Mouse (Mus musculus) liver, embryonic 12.5 days (tissue): Measurements from ENCODE around the gene Frg2f1. TPM values are rescaled to one million over a fixed set of nuclear protein-coding genes. Genes with fewer than 3 reads are reported as not detected.
A peak's percentile ranks its signal among the peaks of the same experiment; 100 is the strongest.

Experiments
- ATAC-seq: fragments of 200-750 bp; cut with Nextera tagmentation; 2 replicates; pipeline ENCODE4 v1.8.0; 2017; ENCODE audit warnings: moderate number of reproducible peaks, mild to moderate bottlenecking, moderate library complexity
- H3K27ac ChIP-seq: fragments of 300-500 bp; sonication (generic); 2 replicates; pipeline ENCODE4 v1.5.1; 2016; ENCODE audit warnings: mild to moderate bottlenecking
- H3K27me3 ChIP-seq: fragments of 300-500 bp; sonication (generic); replicated peaks from 2 replicates; pipeline ENCODE4 v1.6.1; 2016; ENCODE audit warnings: mild to moderate bottlenecking, moderate library complexity
- H3K36me3 ChIP-seq: fragments of 300-500 bp; sonication (generic); 2 replicates; pipeline ENCODE4 v1.6.1; 2016; ENCODE audit warnings: mild to moderate bottlenecking, moderate library complexity
- H3K4me1 ChIP-seq: fragments of 300-500 bp; sonication (generic); 2 replicates; pipeline ENCODE4 v1.6.1; 2016
- H3K4me2 ChIP-seq: fragments of 300-500 bp; sonication (generic); 2 replicates; pipeline ENCODE4 v1.6.1; 2016; ENCODE audit warnings: mild to moderate bottlenecking, moderate library complexity
- H3K4me3 ChIP-seq: fragments of 300-500 bp; sonication (generic); 2 replicates; pipeline ENCODE4 v1.5.1; 2016; ENCODE audit warnings: mild to moderate bottlenecking, moderate library complexity
- H3K9ac ChIP-seq: fragments of 300-500 bp; sonication (generic); 2 replicates; pipeline ENCODE4 v1.6.1; 2016; ENCODE audit warnings: mild to moderate bottlenecking, moderate library complexity
- H3K9me3 ChIP-seq: fragments of 300-500 bp; sonication (generic); replicated peaks from 2 replicates; pipeline ENCODE4 v1.6.1; 2016; ENCODE audit warnings: mild to moderate bottlenecking, moderate library complexity
- WGBS: fragments of 180-500 bp; shearing (Covaris S2); methylation state at CpG from one replicate; pipeline ENCODE4 v1.1.7; 2016; ENCODE audit not compliant: insufficient replicate concordance; 5-methylcytosine and 5-hydroxymethylcytosine counted together
- polyA plus RNA-seq: library from polyadenylated mRNA; unstranded; fragments of >200 nt; fragmentation: Nextera tagmentation; extraction: Ambion mirVana; gene quantifications from 2 replicates; pipeline ENCODE4 v1.2.1, GENCODE M21; 2016

Frg2f1 gene
- polyA plus RNA-seq, result 1.1 and 1.2 TPM in 2 replicates

- Histone ChIP-seq H3K4me2 (peak within 1 kb of the TSS; percentile 93), H3K27me3 (no peaks in the 10 kb centered on the region), H3K27ac (peak within 1 kb of the TSS; percentile 92), H3K4me1 (peaks cover 29% of the 10 kb centered on the region), H3K4me3 (peak within 1 kb of the TSS; percentile 98), H3K36me3 (no peaks in the 10 kb centered on the region), H3K9me3 (no peaks in the 10 kb centered on the region), H3K9ac (peak within 1 kb of the TSS; percentile 95)
- WGBS, result 1% methylated on average over 74 of the region's 85 CpGs
- peak; percentile 93 for ATAC-seq
Observed at GRCm38 (mm10) chr4:119539031-119539824, at the start of gene Frg2f1. Gene Frg2f1 (minus strand): TSS chr4:119539529.

- no peak for ATAC-seq
Observed at GRCm38 (mm10) chr4:119588037-119588436, 48.7 kb upstream of the Frg2f1 start.

GRCm38 (mm10) chr4:119575459-119575858, 36.1 kb upstream of the Frg2f1 start:
- H3K4me2 ChIP-seq, result no peak overlapping the region
- no peaks in the 10 kb centered on the region for H3K9me3 ChIP-seq
- H3K4me3 ChIP-seq, result no peak overlapping the region
- H3K9ac ChIP-seq, result no peak overlapping the region
- no peaks in the 10 kb centered on the region for H3K4me1 ChIP-seq
- 91% methylated on average over 3 of the region's 3 CpGs for WGBS
- H3K27ac ChIP-seq, result no peak overlapping the region
- no peaks in the 10 kb centered on the region for H3K27me3 ChIP-seq
- peaks cover 28% of the 10 kb centered on the region for H3K36me3 ChIP-seq
- no peak for ATAC-seq

More at GRCm38 (mm10) chr4:119588037-119588436, 48.7 kb upstream of the Frg2f1 start:
- Histone ChIP-seq H3K27ac (no peak overlapping the region), H3K4me3 (no peak overlapping the region), H3K27me3 (no peaks in the 10 kb centered on the region), H3K9ac (no peak overlapping the region), H3K4me1 (no peaks in the 10 kb centered on the region), H3K36me3 (peaks cover 25% of the 10 kb centered on the region), H3K9me3 (no peaks in the 10 kb centered on the region), H3K4me2 (no peak overlapping the region)
- 89% methylated on average over 2 of the region's 2 CpGs for WGBS

GRCm38 (mm10) chr4:119574504-119574903, 35.2 kb upstream of the Frg2f1 start:
- Histone ChIP-seq H3K4me2 (no peak overlapping the region), H3K4me1 (no peaks in the 10 kb centered on the region), H3K27ac (no peak overlapping the region), H3K9me3 (no peaks in the 10 kb centered on the region), H3K9ac (no peak overlapping the region), H3K4me3 (no peak overlapping the region), H3K27me3 (no peaks in the 10 kb centered on the region), H3K36me3 (peaks cover 28% of the 10 kb centered on the region)
- ATAC-seq, result no peak
- WGBS, result 32% methylated on average over 2 of the region's 2 CpGs

GRCm38 (mm10) chr4:119572682-119573081, 33.4 kb upstream of the Frg2f1 start:
- no peak overlapping the region for H3K4me2 ChIP-seq
- H3K4me3 ChIP-seq, result no peak overlapping the region
- no peak overlapping the region for H3K9ac ChIP-seq
- H3K36me3 ChIP-seq, result peaks cover 24% of the 10 kb centered on the region
- no peaks in the 10 kb centered on the region for H3K27me3 ChIP-seq
- 77% methylated on average over 3 of the region's 3 CpGs for WGBS
- no peak overlapping the region for H3K27ac ChIP-seq
- no peaks in the 10 kb centered on the region for H3K9me3 ChIP-seq
- H3K4me1 ChIP-seq, result no peaks in the 10 kb centered on the region
- no peak for ATAC-seq

GRCm38 (mm10) chr4:119566322-119566835, 27.1 kb upstream of the Frg2f1 start:
- peaks cover 20% of the 10 kb centered on the region for H3K36me3 ChIP-seq
- ATAC-seq, result no peak
- H3K4me3 ChIP-seq, result no peak overlapping the region
- H3K9me3 ChIP-seq, result peaks cover 8% of the 10 kb centered on the region
- H3K4me1 ChIP-seq, result no peaks in the 10 kb centered on the region
- H3K27me3 ChIP-seq, result no peaks in the 10 kb centered on the region
- H3K27ac ChIP-seq, result no peak overlapping the region
- no peak overlapping the region for H3K9ac ChIP-seq
- H3K4me2 ChIP-seq, result no peak overlapping the region
- WGBS, result 73% methylated on average over 4 of the region's 4 CpGs

GRCm38 (mm10) chr4:119563136-119563535, 23.8 kb upstream of the Frg2f1 start:
- no peak overlapping the region for H3K9ac ChIP-seq
- no peak overlapping the region for H3K4me2 ChIP-seq
- no peak for ATAC-seq
- no peak overlapping the region for H3K4me3 ChIP-seq
- H3K27ac ChIP-seq, result no peak overlapping the region
- H3K27me3 ChIP-seq, result no peaks in the 10 kb centered on the region
- peaks cover 23% of the 10 kb centered on the region for H3K36me3 ChIP-seq
- H3K4me1 ChIP-seq, result no peaks in the 10 kb centered on the region
- H3K9me3 ChIP-seq, result peaks cover 8% of the 10 kb centered on the region

- H3K4me3 ChIP-seq, result no peak overlapping the region
- 69% methylated on average over 2 of the region's 2 CpGs for WGBS
- peaks cover 13% of the 10 kb centered on the region; the same call in 1 of the 2 replicates for H3K4me1 ChIP-seq
- no peaks in the 10 kb centered on the region for H3K36me3 ChIP-seq
- H3K9me3 ChIP-seq, result no peaks in the 10 kb centered on the region
- H3K27me3 ChIP-seq, result no peaks in the 10 kb centered on the region
- no peak overlapping the region for H3K9ac ChIP-seq
- no peak for ATAC-seq
- no peak overlapping the region for H3K4me2 ChIP-seq
- no peak overlapping the region for H3K27ac ChIP-seq
Observed at GRCm38 (mm10) chr4:119555466-119555865, 16.1 kb upstream of the Frg2f1 start.

- Histone ChIP-seq H3K4me3 (no peak overlapping the region), H3K4me1 (peaks cover 13% of the 10 kb centered on the region; the same call in 1 of the 2 replicates), H3K9ac (no peak overlapping the region), H3K27me3 (no peaks in the 10 kb centered on the region), H3K9me3 (no peaks in the 10 kb centered on the region), H3K4me2 (no peak overlapping the region), H3K27ac (no peak overlapping the region), H3K36me3 (no peaks in the 10 kb centered on the region)
- no peak for ATAC-seq
- 60% methylated on average over 1 of the region's 1 CpGs for whole genome bisulfite sequencing
Observed at GRCm38 (mm10) chr4:119550864-119551263, 11.5 kb upstream of the Frg2f1 start.

GRCm38 (mm10) chr4:119540533-119540890, 1.2 kb upstream of the Frg2f1 start:
- peak overlapping the region; percentile 98 for H3K4me3 ChIP-seq
- no peaks in the 10 kb centered on the region for H3K36me3 ChIP-seq
- no peaks in the 10 kb centered on the region for H3K27me3 ChIP-seq
- H3K9me3 ChIP-seq, result no peaks in the 10 kb centered on the region
- ATAC-seq, result no peak
- 11% methylated on average over 10 of the region's 10 CpGs for WGBS
- H3K9ac ChIP-seq, result peak overlapping the region; percentile 95
- peak overlapping the region; percentile 93 for H3K4me2 ChIP-seq
- H3K27ac ChIP-seq, result peak overlapping the region; percentile 92
- H3K4me1 ChIP-seq, result peaks cover 29% of the 10 kb centered on the region

- Histone ChIP-seq H3K9me3 (no peaks in the 10 kb centered on the region), H3K4me1 (peaks cover 29% of the 10 kb centered on the region), H3K36me3 (no peaks in the 10 kb centered on the region), H3K4me2 (peak overlapping the region; percentile 93), H3K27me3 (no peaks in the 10 kb centered on the region), H3K9ac (peak overlapping the region; percentile 95), H3K4me3 (peak overlapping the region; percentile 98), H3K27ac (peak overlapping the region; percentile 92)
- ATAC-seq, result peak; percentile 78
- under 1% methylated on average over 62 of the region's 76 CpGs for WGBS
Observed at GRCm38 (mm10) chr4:119539836-119540532, 655 bp upstream of the Frg2f1 start.

- H3K4me3 ChIP-seq, result no peak overlapping the region
- no peak overlapping the region for H3K27ac ChIP-seq
- no peaks in the 10 kb centered on the region for H3K9me3 ChIP-seq
- no peak overlapping the region for H3K9ac ChIP-seq
- H3K4me1 ChIP-seq, result peaks cover 24% of the 10 kb centered on the region
- H3K36me3 ChIP-seq, result no peaks in the 10 kb centered on the region
- H3K27me3 ChIP-seq, result no peaks in the 10 kb centered on the region
- no peak for ATAC-seq
- 74% methylated on average over 4 of the region's 4 CpGs for WGBS
- H3K4me2 ChIP-seq, result no peak overlapping the region
Observed at GRCm38 (mm10) chr4:119537436-119537835, 1.9 kb downstream of the Frg2f1 start.
